Mouse (Mus musculus) lung, embryonic 15.5 days (tissue): ENCODE results near the gene Scn8a. TPM values are rescaled to one million over a fixed set of nuclear protein-coding genes. Genes with fewer than 3 reads are reported as not detected.

ENCODE experiments used
- ATAC-seq: fragments of 200-750 bp; cut with Nextera tagmentation; 2 replicates; pipeline ENCODE4 v1.8.0; 2017; ENCODE audit warnings: moderate number of reproducible peaks, borderline replicate concordance; ENCODE audit not compliant: low FRiP score, low TSS enrichment; ENCODE audit errors: extremely low read depth
- H3K27ac ChIP-seq: fragments of 300-500 bp; sonication (generic); 2 replicates; pipeline ENCODE4 v1.5.1; 2015; ENCODE audit warnings: moderate library complexity, mild to moderate bottlenecking, inconsistent platforms
- H3K27me3 ChIP-seq: fragments of 300-500 bp; sonication (generic); 2 replicates; pipeline ENCODE4 v1.6.1; 2015; ENCODE audit warnings: inconsistent platforms
- H3K36me3 ChIP-seq: fragments of 300-500 bp; sonication (generic); 2 replicates; pipeline ENCODE4 v1.6.1; 2015; ENCODE audit warnings: inconsistent platforms
- H3K4me1 ChIP-seq: fragments of 300-500 bp; sonication (generic); 2 replicates; pipeline ENCODE4 v1.6.1; 2015; ENCODE audit warnings: inconsistent platforms
- H3K4me2 ChIP-seq: fragments of 300-500 bp; sonication (generic); 2 replicates; pipeline ENCODE4 v1.6.1; 2015; ENCODE audit warnings: inconsistent platforms, mild to moderate bottlenecking, moderate library complexity
- H3K4me3 ChIP-seq: fragments of 300-500 bp; sonication (generic); 2 replicates; pipeline ENCODE4 v1.5.1; 2015; ENCODE audit warnings: mild to moderate bottlenecking, inconsistent platforms
- H3K9ac ChIP-seq: fragments of 300-500 bp; sonication (generic); 2 replicates; pipeline ENCODE4 v1.6.1; 2015; ENCODE audit warnings: inconsistent platforms
- H3K9me3 ChIP-seq: fragments of 300-500 bp; sonication (generic); 2 replicates; pipeline ENCODE4 v1.6.1; 2016; ENCODE audit warnings: inconsistent platforms
- WGBS: fragments of 180-500 bp; shearing (Covaris S2); methylation state at CpG from one replicate; pipeline ENCODE4 v1.1.7; 2015; 5-methylcytosine and 5-hydroxymethylcytosine counted together
- polyA plus RNA-seq: library from polyadenylated mRNA; unstranded; fragments of >200 nt; fragmentation: Nextera tagmentation; extraction: Ambion mirVana; gene quantifications from 2 replicates; pipeline ENCODE4 v1.2.1, GENCODE M21; 2015

Gene Scn8a
- polyA plus RNA-seq, 1 experiment from 2014 or later, result 1.4 TPM

DNA sequence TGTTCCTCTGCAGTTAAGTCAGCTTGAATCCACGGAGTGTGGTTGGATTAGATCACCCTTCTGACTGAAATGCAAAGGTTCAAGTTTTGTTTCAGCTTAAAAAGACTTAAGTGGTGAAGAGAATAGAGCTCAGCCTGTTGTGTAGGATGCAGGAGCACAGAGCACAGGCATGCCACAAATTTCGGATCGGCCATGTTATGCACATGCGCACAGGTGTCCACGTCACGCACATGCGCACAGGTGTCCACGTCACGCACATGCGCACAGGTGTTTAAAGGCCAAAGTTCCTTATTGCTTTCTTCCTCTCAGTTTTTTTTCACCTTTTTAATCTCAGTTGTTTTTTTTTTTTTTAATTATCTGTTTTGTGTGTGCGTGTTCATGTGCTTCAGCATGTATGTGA is 52.6 kb downstream of the Scn8a start:
- Histone ChIP-seq H3K9me3 (no peaks in the 10 kb centered on the region), H3K4me1 (no peaks in the 10 kb centered on the region), H3K27me3 (0 out of 2 replicates have a peak, but pooled peaks cover 3% of the 10 kb centered on the region), H3K4me3 (no peak overlapping the region), H3K27ac (no peak overlapping the region), H3K36me3 (no peaks in the 10 kb centered on the region), H3K4me2 (no peak overlapping the region), H3K9ac (no peak overlapping the region)
- no peak for ATAC-seq
- 91% methylated on average over 11 of the region's 11 CpGs for WGBS

- Histone ChIP-seq H3K4me1 (no peaks in the 10 kb centered on the region), H3K27me3 (0 out of 2 replicates have a peak, but pooled peaks cover 3% of the 10 kb centered on the region), H3K9ac (no peak overlapping the region), H3K36me3 (no peaks in the 10 kb centered on the region), H3K9me3 (no peaks in the 10 kb centered on the region), H3K4me2 (peak overlapping the region; percentile 11), H3K4me3 (no peak overlapping the region), H3K27ac (no peak overlapping the region)
- no peak for ATAC-seq
- WGBS, result 21% methylated on average over 19 of the region's 19 CpGs
Observed at GRCm38 (mm10) chr15:100923476-100923875, 53.8 kb downstream of the Scn8a start.

GRCm38 (mm10) chr15:100924941-100925340 is 55.3 kb downstream of the Scn8a start:
- H3K4me3 ChIP-seq, result no peak overlapping the region
- 81% methylated on average over 10 of the region's 10 CpGs for WGBS
- H3K36me3 ChIP-seq, result no peaks in the 10 kb centered on the region
- H3K27me3 ChIP-seq, result 0 out of 2 replicates have a peak, but pooled peaks cover 3% of the 10 kb centered on the region
- no peak overlapping the region for H3K4me2 ChIP-seq
- ATAC-seq, result no peak; the same call in 1 of the 2 replicates
- no peak overlapping the region for H3K9ac ChIP-seq
- H3K9me3 ChIP-seq, result no peaks in the 10 kb centered on the region
- no peak overlapping the region for H3K27ac ChIP-seq
- no peaks in the 10 kb centered on the region for H3K4me1 ChIP-seq

DNA sequence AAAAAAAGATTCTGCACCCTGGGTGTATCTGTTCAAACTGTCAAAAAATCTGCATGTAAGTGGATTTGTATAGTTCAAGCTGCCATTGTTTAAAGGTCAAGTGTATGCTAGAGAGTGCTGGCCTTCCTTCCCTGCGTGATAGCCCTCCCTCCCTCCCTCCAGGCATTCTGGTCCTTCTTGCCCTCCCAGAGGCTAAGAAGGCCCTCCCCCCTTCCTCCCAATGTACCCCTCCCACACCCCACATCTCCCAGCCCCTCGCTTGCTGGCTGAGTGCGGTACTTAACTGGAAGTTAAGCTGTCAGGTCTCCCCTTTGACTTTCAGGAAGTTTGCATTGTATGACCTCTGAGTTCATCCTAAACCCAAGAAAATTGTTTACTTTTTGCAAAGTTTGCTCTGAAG is 60.8 kb downstream of the Scn8a start:
- Histone ChIP-seq H3K9me3 (no peaks in the 10 kb centered on the region), H3K27me3 (no peaks in the 10 kb centered on the region), H3K36me3 (no peaks in the 10 kb centered on the region), H3K9ac (no peak overlapping the region), H3K4me3 (no peak overlapping the region), H3K27ac (no peak overlapping the region), H3K4me1 (no peaks in the 10 kb centered on the region), H3K4me2 (no peak overlapping the region)
- no peak for ATAC-seq
- 11% methylated on average over 3 of the region's 3 CpGs for WGBS

GRCm38 (mm10) chr15:100936176-100936575 is 66.5 kb downstream of the Scn8a start:
- H3K27me3 ChIP-seq, result no peaks in the 10 kb centered on the region
- WGBS, result 39% methylated on average over 24 of the region's 24 CpGs
- no peak overlapping the region for H3K4me3 ChIP-seq
- no peak for ATAC-seq
- H3K9me3 ChIP-seq, result no peaks in the 10 kb centered on the region
- no peaks in the 10 kb centered on the region for H3K36me3 ChIP-seq
- H3K9ac ChIP-seq, result no peak overlapping the region
- no peak overlapping the region for H3K27ac ChIP-seq
- 0 out of 2 replicates have a peak, but pooled peaks cover 5% of the 10 kb centered on the region for H3K4me1 ChIP-seq
- peak overlapping the region; percentile 5; the same call in 1 of the 2 replicates for H3K4me2 ChIP-seq

GRCm38 (mm10) chr15:100948383-100948782 is 78.7 kb downstream of the Scn8a start:
- no peak overlapping the region for H3K4me2 ChIP-seq
- H3K27ac ChIP-seq, result no peak overlapping the region
- no peak overlapping the region for H3K9ac ChIP-seq
- WGBS, result 80% methylated on average over 13 of the region's 13 CpGs
- H3K9me3 ChIP-seq, result no peaks in the 10 kb centered on the region
- no peaks in the 10 kb centered on the region for H3K27me3 ChIP-seq
- H3K4me3 ChIP-seq, result no peak overlapping the region
- no peaks in the 10 kb centered on the region for H3K4me1 ChIP-seq
- no peaks in the 10 kb centered on the region for H3K36me3 ChIP-seq
- ATAC-seq, result no peak

DNA sequence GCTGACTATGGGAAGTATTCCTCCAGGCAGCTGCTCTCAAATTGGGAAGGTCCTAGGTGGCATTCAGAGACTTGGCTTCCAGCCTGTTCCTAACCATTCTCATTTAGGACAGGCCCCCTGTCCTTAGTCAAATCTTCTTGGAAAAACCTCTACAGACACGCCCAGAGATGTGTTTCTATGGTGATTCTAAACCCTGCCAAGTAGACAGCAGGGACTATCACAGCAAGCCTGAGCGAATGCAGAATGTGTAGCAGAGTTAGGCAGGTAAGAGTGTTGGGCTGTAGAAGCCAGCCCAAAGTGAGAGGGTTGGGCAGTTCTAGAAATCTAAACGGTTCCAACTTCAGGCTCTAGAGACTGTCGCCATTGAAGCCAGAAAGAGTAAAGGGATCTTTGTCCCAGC is 79.5 kb downstream of the Scn8a start:
- 81% methylated on average over 4 of the region's 4 CpGs for WGBS
- no peaks in the 10 kb centered on the region for H3K27me3 ChIP-seq
- no peaks in the 10 kb centered on the region for H3K4me1 ChIP-seq
- no peak overlapping the region for H3K4me3 ChIP-seq
- H3K9ac ChIP-seq, result no peak overlapping the region
- no peaks in the 10 kb centered on the region for H3K9me3 ChIP-seq
- no peak overlapping the region for H3K27ac ChIP-seq
- H3K36me3 ChIP-seq, result no peaks in the 10 kb centered on the region
- no peak for ATAC-seq
- H3K4me2 ChIP-seq, result no peak overlapping the region

- H3K27me3 ChIP-seq, result no peaks in the 10 kb centered on the region
- H3K36me3 ChIP-seq, result no peaks in the 10 kb centered on the region
- H3K9me3 ChIP-seq, result no peaks in the 10 kb centered on the region
- no peaks in the 10 kb centered on the region for H3K4me1 ChIP-seq
- no peak overlapping the region for H3K9ac ChIP-seq
- ATAC-seq, result no peak
- 67% methylated on average over 10 of the region's 10 CpGs for WGBS
- no peak overlapping the region for H3K27ac ChIP-seq
- H3K4me2 ChIP-seq, result no peak overlapping the region
- no peak overlapping the region for H3K4me3 ChIP-seq
Observed at GRCm38 (mm10) chr15:100951491-100951890, 81.8 kb downstream of the Scn8a start.

GRCm38 (mm10) chr15:100952292-100952691 is 82.6 kb downstream of the Scn8a start:
- 80% methylated on average over 2 of the region's 2 CpGs for WGBS
- H3K27me3 ChIP-seq, result no peaks in the 10 kb centered on the region
- no peaks in the 10 kb centered on the region for H3K9me3 ChIP-seq
- no peak overlapping the region for H3K4me3 ChIP-seq
- no peak overlapping the region for H3K27ac ChIP-seq
- no peaks in the 10 kb centered on the region for H3K4me1 ChIP-seq
- no peak overlapping the region for H3K9ac ChIP-seq
- H3K4me2 ChIP-seq, result no peak overlapping the region
- no peaks in the 10 kb centered on the region for H3K36me3 ChIP-seq
- no peak for ATAC-seq

DNA sequence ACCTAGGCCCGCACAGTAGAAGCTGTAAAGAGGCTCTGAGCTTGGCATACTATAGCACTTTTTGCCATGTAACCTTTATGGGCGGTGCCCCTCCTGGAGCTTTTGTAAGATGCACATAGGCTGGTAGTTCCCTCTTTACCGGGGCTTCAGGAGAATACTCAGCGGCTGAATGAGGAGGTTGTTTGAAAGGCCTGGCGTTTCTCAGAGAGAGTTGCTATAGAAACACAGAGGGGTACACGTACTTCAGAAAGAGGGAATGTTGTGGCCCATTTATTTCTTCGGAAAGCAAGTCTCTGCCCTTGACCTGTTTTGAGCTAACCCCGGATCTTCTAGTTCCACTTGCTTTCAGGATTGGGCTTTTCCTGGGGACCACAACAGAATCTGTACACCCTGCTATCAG is 83.2 kb downstream of the Scn8a start:
- H3K36me3 ChIP-seq, result no peaks in the 10 kb centered on the region
- H3K9ac ChIP-seq, result no peak overlapping the region
- no peak overlapping the region for H3K4me2 ChIP-seq
- no peak for ATAC-seq
- H3K4me1 ChIP-seq, result no peaks in the 10 kb centered on the region
- WGBS, result 40% methylated on average over 8 of the region's 8 CpGs
- H3K27ac ChIP-seq, result no peak overlapping the region
- no peaks in the 10 kb centered on the region for H3K9me3 ChIP-seq
- no peaks in the 10 kb centered on the region for H3K27me3 ChIP-seq
- H3K4me3 ChIP-seq, result no peak overlapping the region

- H3K27ac ChIP-seq, result no peak overlapping the region
- H3K36me3 ChIP-seq, result no peaks in the 10 kb centered on the region
- H3K4me1 ChIP-seq, result no peaks in the 10 kb centered on the region
- ATAC-seq, result no peak
- no peak overlapping the region for H3K4me3 ChIP-seq
- no peak overlapping the region for H3K9ac ChIP-seq
- no peak overlapping the region for H3K4me2 ChIP-seq
- 59% methylated on average over 7 of the region's 7 CpGs for WGBS
- no peaks in the 10 kb centered on the region for H3K9me3 ChIP-seq
- H3K27me3 ChIP-seq, result no peaks in the 10 kb centered on the region
Observed at GRCm38 (mm10) chr15:100953955-100954354, 84.3 kb downstream of the Scn8a start.

DNA sequence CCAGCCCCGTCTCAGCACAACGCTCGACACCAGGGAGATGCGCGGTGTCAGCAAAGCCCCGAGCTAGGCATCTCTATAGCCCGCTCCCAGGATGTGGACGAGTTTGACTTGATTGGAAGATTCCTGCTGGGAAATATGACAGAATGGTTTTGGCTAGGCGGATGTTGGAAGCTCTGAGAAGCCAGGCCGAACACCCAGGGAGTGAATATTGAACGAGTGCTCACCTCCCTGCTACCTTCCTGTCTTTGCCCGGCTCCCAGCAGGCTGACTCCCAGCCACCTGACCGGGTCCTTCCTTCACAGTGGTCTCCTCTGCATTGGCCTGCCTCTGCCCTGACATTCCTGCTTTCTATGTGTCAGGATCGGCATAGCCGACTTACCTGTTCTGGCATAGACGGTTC is 85.1 kb downstream of the Scn8a start:
- Histone ChIP-seq H3K4me2 (no peak overlapping the region), H3K9me3 (no peaks in the 10 kb centered on the region), H3K27me3 (no peaks in the 10 kb centered on the region), H3K4me3 (no peak overlapping the region), H3K36me3 (no peaks in the 10 kb centered on the region), H3K4me1 (no peaks in the 10 kb centered on the region), H3K27ac (no peak overlapping the region), H3K9ac (no peak overlapping the region)
- WGBS, result 70% methylated on average over 16 of the region's 16 CpGs
- no peak for ATAC-seq

DNA sequence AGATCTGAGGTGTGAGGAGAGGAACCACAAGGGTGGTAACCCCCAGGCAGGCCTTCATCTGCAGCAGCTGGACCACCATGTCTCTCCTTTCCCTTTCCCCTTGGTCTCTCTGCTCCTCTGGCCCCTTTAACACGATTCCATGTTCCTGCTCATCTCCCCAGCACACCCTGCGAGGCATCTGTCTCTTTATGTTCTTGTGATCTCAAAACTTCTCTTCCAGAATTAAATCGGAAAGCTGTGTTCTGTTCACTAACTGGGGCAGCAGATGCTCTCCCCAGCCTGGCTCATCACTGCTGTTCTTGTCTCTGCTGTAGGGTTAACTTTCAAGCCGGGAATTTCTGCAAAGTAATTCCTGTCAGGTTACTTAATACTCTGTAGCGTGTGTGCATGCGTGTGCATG is 91.3 kb downstream of the Scn8a start:
- no peak overlapping the region for H3K4me2 ChIP-seq
- H3K36me3 ChIP-seq, result no peaks in the 10 kb centered on the region
- no peaks in the 10 kb centered on the region for H3K27me3 ChIP-seq
- H3K9ac ChIP-seq, result no peak overlapping the region
- H3K4me1 ChIP-seq, result no peaks in the 10 kb centered on the region
- WGBS, result 79% methylated on average over 6 of the region's 6 CpGs
- no peak overlapping the region for H3K4me3 ChIP-seq
- no peak for ATAC-seq
- no peak overlapping the region for H3K27ac ChIP-seq
- no peaks in the 10 kb centered on the region for H3K9me3 ChIP-seq
